ENCODE assay signal across 9 mouse cellular contexts in genomic region chr1:134704396-134705306, GRCm38 (mm10). TPM values are rescaled to one million over a fixed set of nuclear protein-coding genes. Genes with fewer than 3 reads are reported as not detected.
DNase-seq lines count a peak whose midpoint lies in the region; ATAC-seq and TF ChIP-seq lines count a peak whose summit lies in the region.
"Had no signal": no experiment of that assay in that cellular context is flagged by ENCODE, and none has a peak within 500 bp of the region (broad histone marks: within the 10 kb centered on the region; RNA-seq: fewer than 3 reads in every experiment).

No protein-coding gene starts in this region.

- DNase-seq in kidney, postnatal 0 days (ENCODE audit: low spot score), result peak; percentile 64
- DNase-seq in MEL (ENCODE audit: low read depth, low spot score), result peak; percentile 36
- peak; percentile 77 for DNase-seq in cerebellum, adult 11-12 months
- peak; percentile 25 for DNase-seq in gastrocnemius, postnatal 25 days
- DNase-seq in lung, postnatal 25 days (ENCODE audit: low spot score), result peak; percentile 24
- peak; percentile 13 to 24 for DNase-seq in thymus, adult 18-20 months
- no peak for DNase-seq in spleen, postnatal 36 days (ENCODE audit: low spot score in 2 of 2)
- DNase-seq: liver, embryonic 13.5 days had no signal

- peak; percentile 56 for TF ChIP-seq RAD21 in MEL (IDR thresholded peaks at IDR 0.05; ENCODE audit: low read depth, low read length)

- TF ChIP-seq EP300 in MEL (IDR thresholded peaks at IDR 0.05; ENCODE audit: low read depth in 1 of 2, low read length in 2 of 2), result no peak

- H3K4me2 ChIP-seq in kidney, postnatal 0 days (ENCODE audit: low read length), result no peak overlapping the region
- no peak overlapping the region for H3K4me2 ChIP-seq in kidney, embryonic 15.5 days
- H3K4me2 ChIP-seq: liver, embryonic 13.5 days had no signal

- H3K27ac ChIP-seq in kidney, postnatal 0 days, result no peak overlapping the region
- no peak overlapping the region for H3K27ac ChIP-seq in kidney, embryonic 15.5 days
- no peak overlapping the region for H3K27ac ChIP-seq in MEL (ENCODE audit: control insufficient read depth, low read depth, low read length)
- H3K27ac ChIP-seq: liver, embryonic 13.5 days had no signal

- 0 out of 2 replicates have a peak, but pooled peaks cover 6% of the 10 kb centered on the region for H3K27me3 ChIP-seq in kidney, postnatal 0 days (ENCODE audit: insufficient read depth, low read length)
- peaks cover 24% of the 10 kb centered on the region for H3K27me3 ChIP-seq in kidney, embryonic 15.5 days
- peaks cover 0 to under 1% of the 10 kb centered on the region in 2 experiments; a peak in 1 of 4 replicates for H3K27me3 ChIP-seq in MEL (ENCODE audit: control insufficient read depth in 1 of 2, insufficient read depth in 2 of 2, low read length in 2 of 2)

- H3K4me3 ChIP-seq in kidney, postnatal 0 days (replicated peaks; ENCODE audit: low read depth, low read length), result no peak overlapping the region
- no peak overlapping the region for H3K4me3 ChIP-seq in kidney, embryonic 15.5 days (replicated peaks)
- no peak overlapping the region for H3K4me3 ChIP-seq in MEL (ENCODE audit: control insufficient read depth in 1 of 2, insufficient read depth in 1 of 2, low read depth in 2 of 2, low read length in 2 of 2)
- H3K4me3 ChIP-seq: liver, embryonic 13.5 days had no signal

- peaks cover 6% of the 10 kb centered on the region for H3K4me1 ChIP-seq in kidney, postnatal 0 days (replicated peaks; ENCODE audit: insufficient read depth, low read length)
- peaks cover 41% of the 10 kb centered on the region for H3K4me1 ChIP-seq in kidney, embryonic 15.5 days
- no peaks in the 10 kb centered on the region for H3K4me1 ChIP-seq in MEL (ENCODE audit: control insufficient read depth in 1 of 2, insufficient read depth in 2 of 2, low read length in 2 of 2)

- no peak overlapping the region for H3K9ac ChIP-seq in kidney, postnatal 0 days (ENCODE audit: low read depth, low read length)
- H3K9ac ChIP-seq in kidney, embryonic 15.5 days, result no peak overlapping the region
- H3K9ac ChIP-seq in MEL (ENCODE audit: control insufficient read depth, low read depth, low read length, poor library complexity, severe bottlenecking), result no peak overlapping the region
- H3K9ac ChIP-seq: liver, embryonic 13.5 days had no signal

- ATAC-seq in kidney, postnatal 0 days (replicated peaks; ENCODE audit: low FRiP score, low read depth), result 0 out of 2 replicates have a peak, but pooled peaks have one; percentile 26
- no peak for ATAC-seq in kidney, embryonic 15.5 days (replicated peaks; ENCODE audit: low FRiP score)

- peak; percentile 89 for TF ChIP-seq CTCF in kidney, postnatal 0 days (IDR thresholded peaks at IDR 0.05; ENCODE audit: low read depth)
- peak; percentile 72 to 96 (median 92) for TF ChIP-seq CTCF in MEL (IDR thresholded peaks at IDR 0.05 in 2 of 3, conservative IDR thresholded peaks at IDR 0.05 in 1 of 3; ENCODE audit: control insufficient read depth in 1 of 3, insufficient read depth in 1 of 3, low read depth in 2 of 3, low read length in 3 of 3, poor library complexity in 1 of 3, severe bottlenecking in 1 of 3)

- no peaks in the 10 kb centered on the region for H3K36me3 ChIP-seq in kidney, postnatal 0 days (ENCODE audit: insufficient read depth, low read length)
- H3K36me3 ChIP-seq in kidney, embryonic 15.5 days, result no peaks in the 10 kb centered on the region
- H3K36me3 ChIP-seq in MEL (ENCODE audit: control insufficient read depth in 1 of 2, insufficient read depth in 2 of 2, low read length in 2 of 2), result no peaks in the 10 kb centered on the region
- H3K36me3 ChIP-seq: liver, embryonic 13.5 days had no signal

- H3K79me2 ChIP-seq in MEL (ENCODE audit: control insufficient read depth, insufficient read depth, low read length, poor library complexity), result no peaks in the 10 kb centered on the region

- TF ChIP-seq POLR2A in MEL (IDR thresholded peaks at IDR 0.05; ENCODE audit: control insufficient read depth in 1 of 2, insufficient read depth in 1 of 2, low read depth in 1 of 2, low read length in 2 of 2, poor library complexity in 1 of 2), result no peak

- no peaks in the 10 kb centered on the region for H3K9me3 ChIP-seq in kidney, postnatal 0 days (replicated peaks; ENCODE audit: low read length)
- no peaks in the 10 kb centered on the region for H3K9me3 ChIP-seq in kidney, embryonic 15.5 days (replicated peaks)
- no peaks in the 10 kb centered on the region for H3K9me3 ChIP-seq in MEL (replicated peaks; ENCODE audit: insufficient read depth, low read length)
- H3K9me3 ChIP-seq: liver, embryonic 13.5 days had no signal

- 39% methylated on average over 22 of the region's 22 CpGs for WGBS in kidney, postnatal 0 days
- WGBS in kidney, embryonic 15.5 days, result 39% methylated on average over 22 of the region's 22 CpGs

TF ChIP-seq in MEL, 35 proteins besides CTCF, POLR2A, EP300 and RAD21:
- TF ChIP-seq SMC3 (IDR thresholded peaks at IDR 0.05; ENCODE audit: low read depth, low read length) (peak; percentile 72), RCOR1 (IDR thresholded peaks at IDR 0.05; ENCODE audit: low read depth, low read length) (no peak), MAZ (IDR thresholded peaks at IDR 0.05; ENCODE audit: low read depth, low read length) (0 out of 2 replicates have a peak, but pooled peaks have one; percentile 38), KAT2A (conservative IDR thresholded peaks at IDR 0.05; ENCODE audit: low read depth, low read length) (no peak), ZC3H11A (IDR thresholded peaks at IDR 0.05; ENCODE audit: low read depth, low read length) (peak; percentile 58), GATA1 (IDR thresholded peaks at IDR 0.05; ENCODE audit: low read depth, low read length) (no peak)

RNA-seq across cellular contexts. Expression of gene Syt2, which starts 58.2 kb away (rescaled TPM):
- 0.45 and 0.58 TPM in 2 replicates for polyA plus RNA-seq in kidney, postnatal 0 days (2015; fragmentation: Nextera tagmentation; extraction: Ambion mirVana)
- polyA plus RNA-seq in kidney, embryonic 15.5 days (2015; fragmentation: Nextera tagmentation; extraction: Ambion mirVana), result 0.78 and 1.5 TPM in 2 replicates
- total RNA-seq in MEL (2012; rRNA removed), result 0.07 TPM in 1 of 2 replicates, not detected in the other
- under 1 TPM in 1 of 2 experiments, not detected in 1; 0.31 TPM for polyA plus RNA-seq in MEL (2012; ENCODE audit: insufficient read depth in 1 of 2, insufficient read length in 2 of 2, low read depth in 1 of 2, low replicate concordance in 2 of 2, missing spikeins in 1 of 2)
- total RNA-seq in gastrocnemius, postnatal 25 days (2021), result under 1 TPM in 1 of 2 experiments, not detected in 1; 0.05 TPM

Comparison
In these comparisons a context has a peak if more than half of its experiments do, and no peak if none do; other contexts are left out.
1. DNase-seq: peak in kidney, postnatal 0 days (single experiment), MEL (single experiment), cerebellum, adult 11-12 months (single experiment), gastrocnemius, postnatal 25 days (single experiment), lung, postnatal 25 days (single experiment) and thymus, adult 18-20 months (2 of 2); none in spleen, postnatal 36 days (0 of 2).